Mouse (Mus musculus) stomach, postnatal 0 days (tissue): Measurements from ENCODE around the gene Fut9.

Experiments used
- CTCF ChIP-seq: IDR thresholded peaks from 2 replicates; pipeline ENCODE4 v1.5.1; 2016; ENCODE audit warnings: antibody characterized with exemption, low read depth, mild to moderate bottlenecking, moderate library complexity
- EP300 ChIP-seq: optimal IDR thresholded peaks from 2 replicates; pipeline ENCODE3; 2016; ENCODE audit warnings: antibody characterized with exemption

GRCm38 (mm10) chr4:25623176-25623575 is 176.9 kb downstream of the Fut9 start:
- TF ChIP-seq CTCF (no peak), EP300 (no peak)
